Mouse (Mus musculus) CH12.LX (cell line): Measurements from ENCODE around the gene Mbd6.

ENCODE experiments used
- ELF1 ChIP-seq: IDR thresholded peaks from 2 replicates; pipeline ENCODE4 v1.6.1; 2014; ENCODE audit warnings: low read depth, mild to moderate bottlenecking, inconsistent platforms, low read length, improper control_type of control experiment
- EP300 ChIP-seq: IDR thresholded peaks from 2 replicates; pipeline ENCODE4 v1.6.1; 2011; ENCODE audit warnings: low read length, improper control_type of control experiment
- POLR2A ChIP-seq: IDR thresholded peaks from 2 replicates; pipeline ENCODE4 v1.6.1; 2011; ENCODE audit warnings: low read depth, mild to moderate bottlenecking, improper control_type of control experiment, low read length
- USF1 ChIP-seq: IDR thresholded peaks from 2 replicates; pipeline ENCODE4 v1.6.1; 2014; ENCODE audit warnings: low read depth, mild to moderate bottlenecking, inconsistent platforms, low read length, improper control_type of control experiment
- ZNF384 ChIP-seq: IDR thresholded peaks from 2 replicates; pipeline ENCODE4 v1.6.1; 2012; ENCODE audit warnings: low read depth, low read length, improper control_type of control experiment, inconsistent platforms

DNA sequence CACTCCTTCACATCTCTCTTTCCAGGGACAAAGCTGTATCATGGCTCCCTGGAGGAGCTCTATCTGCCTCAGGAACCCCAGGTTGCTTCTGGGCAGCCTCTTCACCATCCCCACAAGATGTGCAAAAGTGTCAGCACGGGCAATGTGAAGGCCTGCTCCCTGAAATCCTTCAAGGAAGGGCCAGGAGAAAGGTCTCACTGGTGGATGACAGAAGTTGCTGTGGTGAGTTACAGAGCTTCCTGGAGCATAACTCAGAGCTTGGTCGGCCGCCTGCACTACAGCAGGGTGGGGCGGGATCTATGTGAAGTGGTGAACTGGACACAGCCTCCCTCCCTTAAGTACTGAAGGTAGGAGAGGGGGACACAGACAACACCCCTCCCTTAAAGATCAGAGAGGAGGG lies 33.9 kb upstream of the Mbd6 start:
- no peak for TF ChIP-seq USF1
- TF ChIP-seq POLR2A: no peak
- no peak for TF ChIP-seq ZNF384
- TF ChIP-seq EP300: no peak
- no peak for TF ChIP-seq ELF1
